In the genomic region with DNA sequence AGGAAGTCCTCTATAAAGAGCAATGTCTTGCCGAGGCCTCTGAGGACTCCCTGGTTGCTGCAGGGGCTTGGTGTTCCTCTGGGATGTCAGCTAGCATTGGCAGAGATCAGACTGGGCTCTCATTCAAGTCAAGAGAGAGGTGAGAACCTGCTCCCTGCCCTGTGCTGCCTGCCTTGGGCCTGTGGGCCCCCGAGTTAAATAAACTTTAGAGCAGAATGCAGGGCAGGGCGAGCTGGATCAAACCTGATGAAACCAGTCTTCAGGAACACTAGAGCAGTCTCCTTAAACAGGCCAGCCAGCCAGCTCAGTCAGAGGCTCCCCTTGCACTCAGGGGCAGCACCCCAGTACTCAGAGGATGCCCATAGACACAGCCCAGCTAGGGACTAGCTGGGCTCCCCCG, we compare ENCODE assay signal across 19 mouse cellular contexts. TPM values are rescaled to one million over a fixed set of nuclear protein-coding genes. Genes with fewer than 3 reads are reported as not detected.
DNase-seq lines count a peak whose midpoint lies in the region; ATAC-seq lines count a peak whose summit lies in the region.
"Had no signal": no experiment of that assay in that cellular context is flagged by ENCODE, and none has a peak within 500 bp of the region (broad histone marks: within the 10 kb centered on the region; RNA-seq: fewer than 3 reads in every experiment).

No protein-coding gene starts in this region.

- H3K4me2 ChIP-seq in forebrain, embryonic 11.5 days (ENCODE audit: low read depth, low read length, severe bottlenecking), result no peak overlapping the region
- no peak overlapping the region for H3K4me2 ChIP-seq in midbrain, embryonic 11.5 days
- no peak overlapping the region for H3K4me2 ChIP-seq in midbrain, embryonic 16.5 days (ENCODE audit: low read length)
- H3K4me2 ChIP-seq: forebrain, embryonic 13.5 days; hindbrain, embryonic 15.5 days had no signal

- H3K9me3 ChIP-seq in forebrain, embryonic 10.5 days, result no peaks in the 10 kb centered on the region
- H3K9me3 ChIP-seq in forebrain, embryonic 11.5 days (ENCODE audit: control insufficient read depth, low read length), result no peaks in the 10 kb centered on the region
- no peaks in the 10 kb centered on the region for H3K9me3 ChIP-seq in midbrain, embryonic 11.5 days (ENCODE audit: control insufficient read depth, low read length)
- no peaks in the 10 kb centered on the region for H3K9me3 ChIP-seq in midbrain, embryonic 16.5 days (replicated peaks; ENCODE audit: control insufficient read depth, low read length, poor library complexity, severe bottlenecking)
- H3K9me3 ChIP-seq: forebrain, embryonic 13.5 days; hindbrain, embryonic 15.5 days had no signal

- H3K27me3 ChIP-seq in forebrain, embryonic 10.5 days (ENCODE audit: poor library complexity, severe bottlenecking), result no peaks in the 10 kb centered on the region
- H3K27me3 ChIP-seq in forebrain, embryonic 11.5 days (ENCODE audit: control insufficient read depth, insufficient read depth, low read length), result no peaks in the 10 kb centered on the region
- no peaks in the 10 kb centered on the region for H3K27me3 ChIP-seq in midbrain, embryonic 11.5 days (ENCODE audit: control insufficient read depth, insufficient read depth, low read length)
- no peaks in the 10 kb centered on the region for H3K27me3 ChIP-seq in midbrain, embryonic 16.5 days (ENCODE audit: control insufficient read depth, insufficient read depth, low read depth, low read length)
- H3K27me3 ChIP-seq: forebrain, embryonic 13.5 days; hindbrain, embryonic 15.5 days had no signal

- no peak overlapping the region for H3K4me3 ChIP-seq in forebrain, embryonic 10.5 days
- H3K4me3 ChIP-seq in forebrain, embryonic 11.5 days (ENCODE audit: low read depth, low read length), result no peak overlapping the region
- no peak overlapping the region for H3K4me3 ChIP-seq in midbrain, embryonic 11.5 days (ENCODE audit: low read depth, low read length)
- H3K4me3 ChIP-seq in midbrain, embryonic 16.5 days (ENCODE audit: low read depth, low read length), result no peak overlapping the region
- H3K4me3 ChIP-seq: forebrain, embryonic 13.5 days; hindbrain, embryonic 15.5 days had no signal

- 0 out of 2 replicates have a peak overlapping the region, but pooled peaks have one; percentile 37 for H3K27ac ChIP-seq in forebrain, embryonic 10.5 days
- no peak overlapping the region for H3K27ac ChIP-seq in forebrain, embryonic 11.5 days (ENCODE audit: low read depth, low read length)
- H3K27ac ChIP-seq in midbrain, embryonic 11.5 days (ENCODE audit: low read depth, low read length), result no peak overlapping the region
- H3K27ac ChIP-seq in midbrain, embryonic 16.5 days (ENCODE audit: low read length), result no peak overlapping the region
- H3K27ac ChIP-seq: forebrain, embryonic 13.5 days; hindbrain, embryonic 15.5 days; liver, embryonic 14.5 days had no signal

- H3K36me3 ChIP-seq in forebrain, embryonic 10.5 days (replicated peaks), result peaks cover 100% of the 10 kb centered on the region
- H3K36me3 ChIP-seq in forebrain, embryonic 11.5 days (ENCODE audit: control insufficient read depth, insufficient read depth, low read length), result no peaks in the 10 kb centered on the region; the same call in 1 of the 2 replicates
- H3K36me3 ChIP-seq in midbrain, embryonic 11.5 days (ENCODE audit: control insufficient read depth, insufficient read depth, low read length), result peaks cover 9% of the 10 kb centered on the region
- H3K36me3 ChIP-seq in midbrain, embryonic 16.5 days (ENCODE audit: control insufficient read depth, insufficient read depth, low read length), result peaks cover 26% of the 10 kb centered on the region

- WGBS in forebrain, embryonic 10.5 days, result 81% methylated on average over 4 of the region's 4 CpGs
- WGBS in forebrain, embryonic 11.5 days, result 87% methylated on average over 4 of the region's 4 CpGs
- WGBS in midbrain, embryonic 11.5 days, result 86% methylated on average over 4 of the region's 4 CpGs
- 82% methylated on average over 4 of the region's 4 CpGs for WGBS in midbrain, embryonic 16.5 days

- no peak overlapping the region for H3K9ac ChIP-seq in forebrain, embryonic 11.5 days (ENCODE audit: low read length)
- H3K9ac ChIP-seq in midbrain, embryonic 11.5 days (ENCODE audit: low read length), result no peak overlapping the region
- H3K9ac ChIP-seq in midbrain, embryonic 16.5 days (ENCODE audit: low read depth, low read length), result no peak overlapping the region
- H3K9ac ChIP-seq: forebrain, embryonic 13.5 days; hindbrain, embryonic 15.5 days; liver, embryonic 14.5 days had no signal

- H3K4me1 ChIP-seq in forebrain, embryonic 10.5 days, result no peaks in the 10 kb centered on the region
- H3K4me1 ChIP-seq in forebrain, embryonic 11.5 days (replicated peaks; ENCODE audit: control insufficient read depth, insufficient read depth, low read length), result no peaks in the 10 kb centered on the region
- H3K4me1 ChIP-seq in midbrain, embryonic 11.5 days (ENCODE audit: control insufficient read depth, insufficient read depth, low read length), result no peaks in the 10 kb centered on the region
- no peaks in the 10 kb centered on the region for H3K4me1 ChIP-seq in midbrain, embryonic 16.5 days (ENCODE audit: control insufficient read depth, insufficient read depth, low read length)
- H3K4me1 ChIP-seq: forebrain, embryonic 13.5 days; hindbrain, embryonic 15.5 days had no signal

- no peak for ATAC-seq in forebrain, embryonic 11.5 days (replicated peaks; ENCODE audit: low FRiP score)
- ATAC-seq in midbrain, embryonic 11.5 days (ENCODE audit: low FRiP score), result no peak
- no peak for ATAC-seq in midbrain, embryonic 16.5 days
- ATAC-seq: activated CD4-positive, CD25-positive, alpha-beta regulatory T cell, adult 4 months; forebrain, embryonic 13.5 days had no signal

- DNase-seq in forebrain, embryonic 10.5 days (ENCODE audit: extremely low spot score, low spot score), result no peak
- no peak for DNase-seq in forebrain, embryonic 11.5 days (ENCODE audit: low spot score)
- DNase-seq in midbrain, embryonic 11.5 days (ENCODE audit: low spot score, missing footprints), result peak; percentile 67
- peak; percentile 54 for DNase-seq in kidney, postnatal 10 days
- peak; percentile 20 for DNase-seq in yolk sac, embryonic 10.5 days (ENCODE audit: low spot score)
- DNase-seq in gastrocnemius, postnatal 25 days, result no peak
- no peak for DNase-seq in cerebellum, postnatal 25 days
- DNase-seq: cerebellum, postnatal 36 days; heart, adult 11 months; layer of hippocampus, adult 9-11 months; left cerebral cortex, postnatal 4 days; lung, postnatal 14 days; right cerebral cortex, adult 18-20 months; thymus, postnatal 36 days had no signal

RNA-seq across cellular contexts. Expression of a gene that starts 17.8 kb away (rescaled TPM):
- polyA plus RNA-seq in forebrain, embryonic 10.5 days (2016; fragmentation: Nextera tagmentation; extraction: Ambion mirVana), result 21.2 and 23.5 TPM in 2 replicates
- polyA plus RNA-seq in forebrain, embryonic 11.5 days (2014; fragmentation: Nextera tagmentation; extraction: Ambion mirVana), result 27.3 and 29.6 TPM in 2 replicates
- polyA plus RNA-seq in midbrain, embryonic 11.5 days (2014; fragmentation: Nextera tagmentation; extraction: Ambion mirVana), result 23.7 and 23.8 TPM in 2 replicates
- 63.8 and 69.0 TPM in 2 replicates for polyA plus RNA-seq in midbrain, embryonic 16.5 days (2015; fragmentation: Nextera tagmentation; extraction: Ambion mirVana)
- total RNA-seq in gastrocnemius, postnatal 25 days (2021), result 10 to 100 TPM; 12.2 to 13.7 TPM

RNA-seq across cellular contexts. Expression of a gene that starts 17.9 kb away (rescaled TPM):
- 23.4 and 24.0 TPM in 2 replicates for polyA plus RNA-seq in forebrain, embryonic 10.5 days (2016; fragmentation: Nextera tagmentation; extraction: Ambion mirVana)
- polyA plus RNA-seq in forebrain, embryonic 11.5 days (2014; fragmentation: Nextera tagmentation; extraction: Ambion mirVana), result 25.1 and 26.5 TPM in 2 replicates
- polyA plus RNA-seq in midbrain, embryonic 11.5 days (2014; fragmentation: Nextera tagmentation; extraction: Ambion mirVana), result 15.2 and 19.0 TPM in 2 replicates
- 24.3 and 24.4 TPM in 2 replicates for polyA plus RNA-seq in midbrain, embryonic 16.5 days (2015; fragmentation: Nextera tagmentation; extraction: Ambion mirVana)
- 1 to 10 TPM; 5.2 to 6.5 TPM for total RNA-seq in gastrocnemius, postnatal 25 days (2021)

RNA-seq across cellular contexts. Expression of a gene that starts 35.9 kb away (rescaled TPM):
- 1.4 and 1.8 TPM in 2 replicates for polyA plus RNA-seq in forebrain, embryonic 10.5 days (2016; fragmentation: Nextera tagmentation; extraction: Ambion mirVana)
- 1.8 and 2.0 TPM in 2 replicates for polyA plus RNA-seq in forebrain, embryonic 11.5 days (2014; fragmentation: Nextera tagmentation; extraction: Ambion mirVana)
- 1.2 and 1.7 TPM in 2 replicates for polyA plus RNA-seq in midbrain, embryonic 11.5 days (2014; fragmentation: Nextera tagmentation; extraction: Ambion mirVana)
- 8.2 and 12.1 TPM in 2 replicates for polyA plus RNA-seq in midbrain, embryonic 16.5 days (2015; fragmentation: Nextera tagmentation; extraction: Ambion mirVana)
- 1 to 10 TPM; 1.4 to 1.5 TPM for total RNA-seq in gastrocnemius, postnatal 25 days (2021)

RNA-seq across cellular contexts. Expression of a gene that starts 46.5 kb away (rescaled TPM):
- 49.6 and 52.3 TPM in 2 replicates for polyA plus RNA-seq in forebrain, embryonic 10.5 days (2016; fragmentation: Nextera tagmentation; extraction: Ambion mirVana)
- 46.5 and 48.6 TPM in 2 replicates for polyA plus RNA-seq in forebrain, embryonic 11.5 days (2014; fragmentation: Nextera tagmentation; extraction: Ambion mirVana)
- 31.5 and 33.1 TPM in 2 replicates for polyA plus RNA-seq in midbrain, embryonic 11.5 days (2014; fragmentation: Nextera tagmentation; extraction: Ambion mirVana)
- polyA plus RNA-seq in midbrain, embryonic 16.5 days (2015; fragmentation: Nextera tagmentation; extraction: Ambion mirVana), result 5.0 and 5.4 TPM in 2 replicates
- 1 to 10 TPM in 1 of 2 experiments, under 1 TPM in 1; 0.51 to 1.3 TPM for total RNA-seq in gastrocnemius, postnatal 25 days (2021)

RNA-seq across cellular contexts. Expression of a gene that starts 47.3 kb away (rescaled TPM):
- 36.8 and 40.3 TPM in 2 replicates for polyA plus RNA-seq in forebrain, embryonic 10.5 days (2016; fragmentation: Nextera tagmentation; extraction: Ambion mirVana)
- 36.0 and 36.6 TPM in 2 replicates for polyA plus RNA-seq in forebrain, embryonic 11.5 days (2014; fragmentation: Nextera tagmentation; extraction: Ambion mirVana)
- 30.9 and 34.3 TPM in 2 replicates for polyA plus RNA-seq in midbrain, embryonic 11.5 days (2014; fragmentation: Nextera tagmentation; extraction: Ambion mirVana)
- 53.8 and 54.4 TPM in 2 replicates for polyA plus RNA-seq in midbrain, embryonic 16.5 days (2015; fragmentation: Nextera tagmentation; extraction: Ambion mirVana)
- 10 to 100 TPM; 10.1 to 12.0 TPM for total RNA-seq in gastrocnemius, postnatal 25 days (2021)

Comparison
In these comparisons a context has a peak if more than half of its experiments do, and no peak if none do; other contexts are left out.
1. DNase-seq: peak in midbrain, embryonic 11.5 days (single experiment), kidney, postnatal 10 days (single experiment) and yolk sac, embryonic 10.5 days (single experiment); none in forebrain, embryonic 10.5 days (single experiment), forebrain, embryonic 11.5 days (single experiment), gastrocnemius, postnatal 25 days (single experiment) and cerebellum, postnatal 25 days (0 of 2).